Mouse (Mus musculus) stomach, embryonic 15.5 days (tissue): Measurements from ENCODE around the gene Clta. TPM values are rescaled to one million over a fixed set of nuclear protein-coding genes. Genes with fewer than 3 reads are reported as not detected.
A peak's percentile ranks its signal among the peaks of the same experiment; 100 is the strongest.

Experiments
- ATAC-seq: fragments of 200-750 bp; cut with Nextera tagmentation; 2 replicates; pipeline ENCODE4 v1.8.0; 2017; ENCODE audit warnings: low read depth, moderate number of reproducible peaks, moderate TSS enrichment; ENCODE audit not compliant: insufficient read depth, low FRiP score
- H3K27ac ChIP-seq: fragments of 300-500 bp; sonication (generic); 2 replicates; pipeline ENCODE4 v1.5.1; 2015; ENCODE audit warnings: mild to moderate bottlenecking, inconsistent platforms
- H3K27me3 ChIP-seq: fragments of 300-500 bp; sonication (generic); replicated peaks from 2 replicates; pipeline ENCODE4 v1.6.1; 2015; ENCODE audit warnings: inconsistent platforms
- H3K36me3 ChIP-seq: fragments of 300-500 bp; sonication (generic); 2 replicates; pipeline ENCODE4 v1.6.1; 2015; ENCODE audit warnings: inconsistent platforms
- H3K4me1 ChIP-seq: fragments of 300-500 bp; sonication (generic); 2 replicates; pipeline ENCODE4 v1.6.1; 2015; ENCODE audit warnings: inconsistent platforms
- H3K4me2 ChIP-seq: fragments of 300-500 bp; sonication (generic); 2 replicates; pipeline ENCODE4 v1.6.1; 2015; ENCODE audit warnings: mild to moderate bottlenecking, inconsistent platforms
- H3K4me3 ChIP-seq: fragments of 300-500 bp; sonication (generic); replicated peaks from 2 replicates; pipeline ENCODE4 v1.5.1; 2015; ENCODE audit warnings: inconsistent platforms
- H3K9ac ChIP-seq: fragments of 300-500 bp; sonication (generic); 2 replicates; pipeline ENCODE4 v1.6.1; 2015; ENCODE audit warnings: inconsistent platforms
- H3K9me3 ChIP-seq: fragments of 300-500 bp; sonication (generic); 2 replicates; pipeline ENCODE4 v1.6.1; 2016; ENCODE audit warnings: inconsistent platforms
- WGBS: fragments of 180-500 bp; shearing (Covaris S2); methylation state at CpG from one replicate; pipeline ENCODE4 v1.1.7; 2015; 5-methylcytosine and 5-hydroxymethylcytosine counted together
- polyA plus RNA-seq: library from polyadenylated mRNA; unstranded; fragments of >200 nt; fragmentation: Nextera tagmentation; extraction: Ambion mirVana; gene quantifications from 2 replicates; pipeline ENCODE4 v1.2.1, GENCODE M21; 2015

Clta gene
- polyA plus RNA-seq, 1 experiment from 2014 or later, result 262 TPM

DNA sequence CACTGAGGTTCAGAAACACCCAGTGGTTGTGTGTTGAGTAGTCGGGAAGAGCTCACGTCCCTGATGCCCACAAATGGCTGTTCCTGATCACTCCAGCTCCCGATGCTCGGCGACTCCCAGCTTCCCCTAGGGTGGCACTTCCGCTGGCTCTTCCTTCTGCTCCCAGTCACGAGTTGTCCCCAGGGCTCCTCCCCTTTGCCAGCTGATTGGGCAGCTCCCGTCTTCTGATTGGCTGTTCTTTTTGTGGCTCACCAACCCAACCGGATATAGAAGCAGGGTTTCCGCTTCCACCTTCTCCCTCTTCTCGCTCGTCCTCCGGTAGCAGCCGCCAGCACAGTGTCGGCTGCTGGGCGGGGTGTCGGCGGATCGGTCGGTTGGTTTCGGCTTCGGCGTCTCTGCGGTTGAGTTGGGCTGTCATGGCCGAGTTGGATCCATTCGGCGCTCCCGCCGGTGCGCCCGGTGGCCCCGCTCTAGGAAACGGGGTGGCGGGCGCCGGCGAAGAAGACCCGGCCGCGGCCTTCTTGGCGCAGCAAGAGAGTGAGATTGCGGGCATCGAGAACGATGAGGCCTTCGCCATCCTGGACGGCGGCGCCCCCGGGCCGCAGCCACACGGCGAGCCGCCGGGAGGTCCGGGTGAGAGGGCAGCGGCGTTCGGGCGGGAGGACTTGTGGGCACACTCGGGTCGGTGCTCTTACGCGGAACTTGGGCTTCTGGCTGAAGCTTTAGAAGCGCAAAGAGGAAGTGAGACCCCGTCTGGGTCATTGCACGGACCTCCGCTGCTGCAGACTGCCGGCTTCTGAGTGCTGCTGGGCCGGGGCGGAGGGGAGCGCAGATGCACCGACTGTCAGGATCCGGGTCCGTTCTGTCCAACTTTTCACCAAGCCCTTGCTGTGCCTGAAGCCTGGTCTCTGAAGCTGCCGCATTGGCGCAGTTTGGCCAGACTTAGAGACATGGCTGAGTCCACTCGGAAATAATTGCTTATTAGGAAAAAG lies 8.4 kb downstream of the Clta start:
- WGBS, result 1% methylated on average over 75 of the region's 77 CpGs
- peak; percentile 98 for ATAC-seq

DNA sequence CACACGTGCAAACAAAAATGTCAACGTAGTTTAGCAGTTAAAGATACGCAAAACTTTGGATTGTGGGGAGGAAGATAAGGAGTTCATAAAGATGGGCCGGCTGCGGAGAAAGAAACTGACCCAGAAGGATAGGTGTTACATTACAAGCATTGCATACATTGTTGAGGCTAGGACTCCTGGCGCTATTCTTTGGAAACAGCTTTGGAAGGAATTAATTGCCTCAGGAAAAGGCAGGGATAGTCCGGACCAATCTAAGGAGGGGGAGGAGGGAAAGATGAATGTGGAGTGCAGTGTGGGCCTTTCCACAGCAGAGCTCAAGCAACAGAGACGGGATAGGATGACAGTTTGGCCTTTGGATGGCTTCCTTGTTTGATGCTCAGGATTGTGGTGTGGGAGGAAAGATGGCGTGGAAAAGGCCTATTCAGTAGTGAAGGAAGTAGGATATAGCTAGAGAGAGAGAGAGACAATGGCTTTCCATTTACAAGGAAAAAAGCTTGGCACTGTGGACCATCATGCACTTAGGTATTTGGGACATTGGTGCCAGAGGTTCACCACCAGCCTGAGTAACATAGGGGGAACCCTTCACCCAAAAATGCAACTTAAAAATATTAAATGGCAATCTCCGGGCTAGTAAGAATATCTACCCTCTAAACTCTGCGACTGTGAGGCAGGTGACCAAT lies 9.3 kb downstream of the Clta start:
- peak overlapping the region; percentile 87 for H3K9ac ChIP-seq
- H3K4me2 ChIP-seq, result peak overlapping the region; percentile 70
- H3K27ac ChIP-seq, result no peak overlapping the region
- peak overlapping the region; percentile 89 for H3K4me3 ChIP-seq
- peaks cover 19% of the 10 kb centered on the region for H3K4me1 ChIP-seq
- 18% methylated on average over 11 of the region's 11 CpGs for WGBS
- no peaks in the 10 kb centered on the region for H3K9me3 ChIP-seq
- no peak for ATAC-seq
- no peaks in the 10 kb centered on the region for H3K27me3 ChIP-seq
- no peaks in the 10 kb centered on the region for H3K36me3 ChIP-seq

More for the DNA sequence above, 8.4 kb downstream of the Clta start:
- peak overlapping the region; percentile 87 for H3K9ac ChIP-seq
- H3K27me3 ChIP-seq, result no peaks in the 10 kb centered on the region
- peak overlapping the region; percentile 80 for H3K27ac ChIP-seq
- H3K4me1 ChIP-seq, result peaks cover 19% of the 10 kb centered on the region
- H3K36me3 ChIP-seq, result no peaks in the 10 kb centered on the region
- peak overlapping the region; percentile 70 for H3K4me2 ChIP-seq
- H3K9me3 ChIP-seq, result no peaks in the 10 kb centered on the region
- H3K4me3 ChIP-seq, result peak overlapping the region; percentile 89

DNA sequence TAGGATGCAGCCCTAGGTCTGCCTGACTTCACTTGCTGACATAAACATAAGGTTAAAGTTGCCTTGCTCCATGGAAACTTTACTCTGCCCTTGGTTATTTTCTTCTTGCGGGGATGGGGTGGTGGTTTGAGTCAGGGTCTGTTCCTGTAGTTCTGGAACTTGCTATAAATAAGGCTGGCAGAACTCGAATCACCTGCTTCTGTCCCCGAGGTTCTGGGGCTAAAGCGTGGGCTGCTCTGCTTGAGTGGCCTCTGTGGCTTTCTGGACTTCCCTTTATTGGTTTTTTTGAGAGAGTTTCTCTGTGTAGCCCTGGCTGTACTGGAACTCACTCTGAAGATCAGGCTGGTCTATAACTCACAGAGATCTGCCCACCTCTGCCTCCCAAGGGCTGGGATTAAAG lies 11.8 kb downstream of the Clta start:
- H3K9me3 ChIP-seq, result no peaks in the 10 kb centered on the region
- H3K27me3 ChIP-seq, result no peaks in the 10 kb centered on the region
- ATAC-seq, result no peak
- H3K36me3 ChIP-seq, result peaks cover 17% of the 10 kb centered on the region
- H3K4me3 ChIP-seq, result no peak overlapping the region
- H3K9ac ChIP-seq, result no peak overlapping the region
- WGBS, result 83% methylated on average over 4 of the region's 4 CpGs
- no peak overlapping the region for H3K4me2 ChIP-seq
- H3K27ac ChIP-seq, result no peak overlapping the region
- H3K4me1 ChIP-seq, result peaks cover 19% of the 10 kb centered on the region

DNA sequence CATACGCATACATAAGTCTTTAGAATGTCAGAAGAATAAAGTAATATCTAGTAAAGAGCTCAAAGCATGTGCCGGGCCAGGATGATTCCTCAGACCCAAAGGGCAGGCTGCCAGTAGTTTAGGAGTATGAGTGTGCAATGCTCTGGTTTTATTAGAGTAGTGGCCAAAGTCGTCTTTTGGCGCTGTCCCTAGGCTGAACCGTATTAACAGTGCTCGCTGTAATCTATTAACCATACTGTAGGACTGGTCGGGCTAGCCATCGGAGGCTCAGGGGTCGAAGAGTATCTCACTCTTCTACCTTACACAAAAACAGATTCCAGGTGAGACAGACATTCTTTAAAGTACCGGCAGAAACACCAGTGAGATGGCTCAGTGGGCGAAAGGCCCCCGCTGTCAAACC lies 12.5 kb downstream of the Clta start:
- Histone ChIP-seq H3K4me2 (no peak overlapping the region), H3K4me1 (peaks cover 19% of the 10 kb centered on the region), H3K36me3 (peaks cover 22% of the 10 kb centered on the region), H3K9me3 (no peaks in the 10 kb centered on the region), H3K4me3 (no peak overlapping the region), H3K27ac (no peak overlapping the region), H3K27me3 (no peaks in the 10 kb centered on the region), H3K9ac (no peak overlapping the region)
- WGBS, result 86% methylated on average over 12 of the region's 12 CpGs
- no peak for ATAC-seq

DNA sequence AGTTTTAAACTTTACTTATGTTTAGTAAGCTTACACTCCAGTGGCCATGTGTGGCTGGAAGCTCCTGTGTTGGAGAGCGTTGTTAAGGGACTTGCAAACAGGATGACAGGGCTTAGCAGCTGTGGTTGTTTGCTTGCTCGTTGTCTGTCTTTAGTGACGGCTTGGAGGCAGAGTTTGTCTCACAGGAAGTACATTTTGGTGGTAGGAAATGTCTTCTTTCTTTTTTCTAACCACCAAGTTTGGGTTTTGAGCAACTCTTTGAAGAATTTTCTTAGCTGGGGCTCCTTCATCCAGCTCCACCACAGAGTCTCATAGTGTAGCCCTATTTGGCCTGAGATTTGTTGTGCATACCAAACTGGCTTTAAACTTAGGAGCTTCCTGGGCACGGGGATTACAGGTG lies 18.1 kb downstream of the Clta start:
- Histone ChIP-seq H3K4me1 (no peaks in the 10 kb centered on the region), H3K9me3 (no peaks in the 10 kb centered on the region), H3K27ac (no peak overlapping the region), H3K36me3 (peaks cover 57% of the 10 kb centered on the region), H3K9ac (no peak overlapping the region), H3K4me3 (no peak overlapping the region), H3K27me3 (no peaks in the 10 kb centered on the region), H3K4me2 (no peak overlapping the region)
- WGBS, result 82% methylated on average over 4 of the region's 4 CpGs
- ATAC-seq, result no peak

DNA sequence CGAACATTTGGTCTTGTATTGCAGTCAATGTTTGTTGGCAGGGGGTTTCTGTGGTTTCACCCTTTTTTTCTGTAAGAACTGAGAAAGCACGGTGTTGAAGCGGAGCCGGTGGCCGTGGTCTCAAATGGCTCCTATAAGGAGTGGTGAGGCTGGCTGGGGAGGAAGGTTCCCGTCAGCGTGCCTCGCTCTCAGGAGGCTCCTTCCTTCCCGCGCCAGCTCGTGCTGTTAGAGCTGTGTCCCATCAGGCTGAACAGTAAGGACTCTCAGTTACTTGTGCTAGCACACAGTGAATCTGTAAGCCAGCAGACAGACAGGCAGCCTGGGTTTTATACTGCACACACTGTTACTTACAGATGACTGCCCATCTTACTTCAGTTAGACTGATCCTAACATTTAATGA lies 18.5 kb downstream of the Clta start:
- Histone ChIP-seq H3K4me2 (no peak overlapping the region), H3K36me3 (peaks cover 61% of the 10 kb centered on the region), H3K27ac (no peak overlapping the region), H3K9ac (no peak overlapping the region), H3K4me1 (peaks cover 1% of the 10 kb centered on the region; the same call in 1 of the 2 replicates), H3K27me3 (no peaks in the 10 kb centered on the region), H3K4me3 (no peak overlapping the region), H3K9me3 (no peaks in the 10 kb centered on the region)
- 95% methylated on average over 11 of the region's 11 CpGs for WGBS
- no peak for ATAC-seq

DNA sequence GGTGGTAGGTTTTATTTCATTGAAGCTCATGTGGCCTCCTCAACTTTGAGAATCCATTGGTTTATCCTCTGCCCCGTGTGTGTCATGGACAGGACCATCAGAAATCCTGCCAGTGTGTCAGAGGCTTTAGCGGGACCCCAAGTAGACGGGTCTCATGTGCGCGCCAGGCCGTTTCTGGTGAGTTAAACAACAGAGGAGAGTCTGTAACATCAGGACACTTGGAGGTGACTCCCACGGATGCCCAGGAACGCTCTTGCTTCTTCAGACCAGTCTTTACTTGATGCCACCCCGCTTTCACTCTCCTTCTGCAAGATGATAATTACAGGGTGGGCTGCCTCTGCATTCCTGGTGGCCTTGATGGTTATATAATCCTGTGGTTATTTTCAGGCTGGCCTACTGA lies 19.4 kb downstream of the Clta start:
- no peaks in the 10 kb centered on the region for H3K9me3 ChIP-seq
- H3K4me3 ChIP-seq, result no peak overlapping the region
- peaks cover 61% of the 10 kb centered on the region for H3K36me3 ChIP-seq
- H3K27me3 ChIP-seq, result no peaks in the 10 kb centered on the region
- 94% methylated on average over 9 of the region's 9 CpGs for WGBS
- no peak overlapping the region for H3K4me2 ChIP-seq
- no peak overlapping the region for H3K9ac ChIP-seq
- no peak for ATAC-seq
- peaks cover 10% of the 10 kb centered on the region for H3K4me1 ChIP-seq
- no peak overlapping the region for H3K27ac ChIP-seq

DNA sequence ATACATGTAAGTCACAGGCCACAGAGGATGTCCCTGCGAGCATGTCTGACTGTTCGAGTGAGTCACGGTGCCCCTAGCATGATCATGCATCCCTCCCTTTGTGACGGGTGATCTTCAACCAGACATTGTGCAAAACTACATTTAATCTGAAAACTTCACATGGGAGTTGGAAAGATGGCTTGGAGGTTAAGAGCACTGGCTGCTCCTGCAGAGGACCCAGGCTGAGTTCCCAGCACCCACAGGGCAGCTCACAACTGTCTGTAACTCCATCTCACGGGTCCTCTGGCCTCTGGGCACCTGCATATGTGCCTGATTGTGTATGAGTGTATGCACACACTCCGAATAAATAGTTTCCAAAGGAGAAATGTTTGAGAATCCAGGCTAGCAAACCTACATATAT lies 20.0 kb downstream of the Clta start:
- Histone ChIP-seq H3K4me3 (no peak overlapping the region), H3K36me3 (peaks cover 62% of the 10 kb centered on the region)

DNA sequence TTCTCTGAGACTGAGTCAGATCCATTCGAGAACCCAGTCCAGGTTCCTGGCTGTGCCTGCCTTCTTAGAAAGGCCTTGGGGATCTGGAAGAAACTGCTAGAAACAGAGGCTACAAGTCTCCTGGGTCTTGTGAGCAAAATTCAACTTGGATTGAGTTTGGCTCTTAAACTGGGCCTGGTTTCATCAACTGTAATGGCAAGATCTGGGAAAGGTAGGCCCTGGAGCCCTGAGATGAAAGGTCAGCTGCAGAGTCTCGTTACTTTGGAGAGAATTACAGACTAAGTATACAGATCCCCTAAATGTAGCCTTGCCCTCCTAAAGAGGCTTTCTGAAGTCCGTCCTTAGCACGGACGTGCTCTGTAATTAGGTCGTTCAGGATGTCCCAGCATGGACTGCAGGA lies 21.3 kb downstream of the Clta start:
- Histone ChIP-seq H3K36me3 (peaks cover 63% of the 10 kb centered on the region), H3K27me3 (no peaks in the 10 kb centered on the region), H3K4me3 (no peak overlapping the region), H3K4me2 (no peak overlapping the region), H3K9me3 (no peaks in the 10 kb centered on the region), H3K9ac (no peak overlapping the region), H3K27ac (no peak overlapping the region), H3K4me1 (peaks cover 12% of the 10 kb centered on the region)
- 89% methylated on average over 6 of the region's 6 CpGs for WGBS
- no peak for ATAC-seq

More for the DNA sequence above, 20.0 kb downstream of the Clta start:
- Histone ChIP-seq H3K4me2 (no peak overlapping the region), H3K4me1 (peaks cover 12% of the 10 kb centered on the region), H3K9ac (no peak overlapping the region), H3K27ac (no peak overlapping the region), H3K27me3 (no peaks in the 10 kb centered on the region), H3K9me3 (no peaks in the 10 kb centered on the region)
- WGBS, result 90% methylated on average over 6 of the region's 6 CpGs
- ATAC-seq, result no peak

DNA sequence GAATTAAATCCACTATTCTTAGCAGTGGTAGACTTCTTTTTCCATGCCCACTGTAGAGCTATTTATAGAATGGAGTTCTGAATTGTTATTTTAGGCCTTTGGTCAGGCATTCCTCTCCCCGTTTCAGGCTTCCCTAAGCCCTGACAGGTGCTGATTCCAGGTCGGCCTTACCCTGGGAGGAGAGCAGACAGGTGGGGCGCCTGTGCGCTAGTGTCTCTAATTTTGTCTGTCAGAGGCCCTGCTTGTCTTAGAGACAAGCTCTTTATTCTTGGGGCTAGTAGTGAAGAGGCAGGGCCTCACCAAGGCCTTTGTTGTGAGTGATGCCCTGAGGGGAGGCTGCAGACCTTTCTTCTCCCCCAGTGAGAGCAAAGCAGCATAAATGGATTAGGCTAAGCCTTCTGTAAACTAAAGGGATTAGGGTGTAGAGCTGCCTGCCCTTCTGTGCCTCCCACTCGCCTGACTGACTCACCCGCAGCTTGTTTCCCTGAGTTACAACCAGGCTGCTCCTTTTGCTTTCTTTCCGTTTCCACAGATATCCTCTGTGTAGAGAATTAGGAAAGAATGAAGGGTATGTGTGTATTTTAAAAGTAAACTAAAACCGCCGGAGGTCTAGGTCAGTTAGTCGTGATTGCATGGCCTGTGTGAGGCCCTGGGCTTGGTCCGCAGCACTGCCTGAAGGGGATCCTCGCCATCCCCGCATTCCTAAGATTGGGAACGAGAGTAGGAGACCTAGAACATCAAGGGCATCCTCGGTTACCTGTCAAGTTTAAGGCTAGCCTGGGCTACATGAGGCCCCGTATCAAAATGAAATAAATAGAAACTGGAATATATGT lies 24.3 kb downstream of the Clta start:
- Histone ChIP-seq H3K4me3 (no peak overlapping the region), H3K36me3 (peaks cover 71% of the 10 kb centered on the region), H3K4me1 (peaks cover 12% of the 10 kb centered on the region), H3K9me3 (no peaks in the 10 kb centered on the region), H3K27me3 (no peaks in the 10 kb centered on the region), H3K27ac (peak overlapping the region; percentile 57; the same call in 1 of the 2 replicates), H3K9ac (no peak overlapping the region), H3K4me2 (peak overlapping the region; percentile 8; the same call in 1 of the 2 replicates)
- ATAC-seq, result peak; percentile 79; the same call in 1 of the 2 replicates
- 32% methylated on average over 16 of the region's 16 CpGs for WGBS

DNA sequence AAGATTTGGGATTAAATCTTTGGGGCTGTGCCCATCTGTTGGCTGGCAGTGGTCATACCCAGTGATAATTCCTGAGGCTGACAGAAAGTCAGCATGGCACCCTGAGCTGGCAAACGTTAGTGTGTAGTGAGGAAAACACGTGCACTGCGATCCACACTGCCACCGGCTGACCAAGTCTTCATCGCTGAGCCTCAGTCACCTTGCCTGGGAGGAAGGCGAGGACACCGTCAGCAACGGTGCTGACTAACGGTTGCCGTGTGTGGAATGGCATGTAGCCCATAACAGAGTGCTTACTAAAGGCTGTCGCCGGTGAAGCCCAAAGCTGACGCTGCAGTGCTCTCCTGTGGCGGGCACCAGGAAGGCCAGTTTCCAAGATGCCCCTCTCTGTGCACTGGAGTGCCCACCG lies 25.4 kb downstream of the Clta start:
- no peak for ATAC-seq
- Histone ChIP-seq H3K27me3 (no peaks in the 10 kb centered on the region), H3K4me3 (no peak overlapping the region), H3K27ac (no peak overlapping the region), H3K4me1 (peaks cover 12% of the 10 kb centered on the region), H3K4me2 (no peak overlapping the region), H3K36me3 (peaks cover 63% of the 10 kb centered on the region), H3K9ac (no peak overlapping the region), H3K9me3 (no peaks in the 10 kb centered on the region)
- 90% methylated on average over 15 of the region's 15 CpGs for WGBS
